Mouse (Mus musculus): ENCODE results near the gene Rab44.

DNA sequence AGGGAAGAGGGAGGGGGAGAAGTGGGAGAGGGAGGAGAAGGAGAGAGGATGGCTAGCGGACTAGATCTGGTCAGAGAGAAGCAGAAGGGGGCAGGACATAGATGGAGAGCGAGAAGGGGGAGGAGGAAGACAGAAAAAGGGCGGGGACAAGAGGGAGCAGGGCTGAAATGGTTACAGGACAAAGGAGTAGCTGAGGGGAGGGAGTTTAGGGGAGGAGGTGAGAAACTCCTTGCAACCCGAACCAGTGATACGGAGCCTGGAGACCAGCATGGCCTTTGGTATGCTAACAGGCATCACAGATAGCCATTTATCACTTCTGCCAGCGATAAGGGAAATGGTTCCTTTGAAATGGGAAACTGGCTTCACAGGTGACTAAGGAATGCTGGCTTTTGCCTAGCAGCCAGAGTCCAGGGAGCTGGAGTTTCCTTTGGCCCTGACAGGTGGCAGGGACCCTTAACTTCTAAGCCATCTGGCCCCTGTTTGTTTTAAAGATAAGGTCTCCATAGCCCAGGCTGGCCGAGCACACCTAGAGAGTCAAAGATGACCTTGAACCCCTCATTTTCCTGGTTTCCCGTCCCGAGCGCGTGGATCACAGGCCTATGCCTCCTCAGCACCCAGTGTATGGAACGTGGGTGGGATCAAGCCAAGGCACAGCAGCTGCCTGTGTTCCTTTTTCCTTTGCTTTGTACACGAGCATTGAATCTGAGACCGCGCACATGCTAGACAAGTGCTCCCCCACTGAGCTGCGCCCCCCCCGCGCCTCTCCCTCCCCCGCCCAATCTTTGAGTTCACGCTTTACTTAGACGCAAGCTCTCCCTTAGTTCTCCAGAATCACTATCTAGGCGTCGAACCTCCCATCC lies 33.0 kb upstream of the Rab44 start:
- no peak for TF ChIP-seq GATA1 (IDR thresholded peaks at IDR 0.05; ENCODE audit: borderline replicate concordance, low read length)
- TF ChIP-seq FLI1 (IDR thresholded peaks at IDR 0.05; ENCODE audit: low read length): no peak
